Mouse (Mus musculus): ENCODE data around the gene En2. TPM values are rescaled to one million over a fixed set of nuclear protein-coding genes. Genes with fewer than 3 reads are reported as not detected.
A peak's percentile ranks its signal among the peaks of the same experiment; 100 is the strongest.

Gene En2
- polyA plus RNA-seq, 1 experiment from 2014 or later, result 0.84 TPM

DNA sequence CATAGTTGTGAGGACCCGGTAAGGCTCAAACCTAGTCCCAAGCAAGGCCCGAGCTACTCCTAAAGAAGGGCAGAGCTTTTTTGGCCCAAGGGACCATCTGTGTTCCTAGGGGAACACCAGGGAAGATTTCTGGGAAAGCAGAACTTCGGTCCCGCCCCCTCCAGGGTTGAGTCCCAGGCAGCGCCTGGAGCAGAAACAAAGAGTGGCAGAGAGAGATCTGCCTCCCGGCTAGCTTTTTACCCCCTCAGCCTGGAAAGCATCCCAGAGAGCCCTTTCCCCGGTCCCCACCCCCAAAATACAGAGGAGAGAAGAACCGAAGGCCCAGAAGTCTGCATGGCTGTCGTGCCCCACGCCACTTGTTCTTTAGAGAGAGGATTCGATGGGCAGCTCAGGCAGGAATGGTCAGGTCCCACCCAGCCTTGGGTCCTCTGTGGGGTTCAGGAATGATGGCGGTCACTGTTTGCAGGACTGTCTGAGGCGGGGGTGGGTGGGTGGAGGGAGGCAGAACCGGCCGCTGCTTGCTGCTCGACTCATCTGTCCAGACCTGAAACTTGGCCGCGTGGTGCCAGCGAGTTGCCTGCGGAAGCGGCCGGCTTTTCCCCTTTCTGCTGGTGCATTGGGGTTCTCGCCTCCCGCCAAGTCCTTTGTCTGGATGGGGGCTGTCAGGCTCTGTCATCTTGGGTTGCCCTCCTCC lies 9.5 kb downstream of the En2 start:
- H3K9me3 ChIP-seq (replicated peaks), result no peaks in the 10 kb centered on the region
- H3K4me3 ChIP-seq, result peak overlapping the region; percentile 51
- peaks cover 87% of the 10 kb centered on the region for H3K4me1 ChIP-seq
- H3K36me3 ChIP-seq, result peaks cover 21% of the 10 kb centered on the region
- DNase-seq (ENCODE audit: low spot score), result peak; percentile 82
- H3K27me3 ChIP-seq (ENCODE audit: low read depth, poor library complexity, severe bottlenecking), result peaks cover 99% of the 10 kb centered on the region
- under 1% methylated on average over 24 of the region's 24 CpGs for WGBS
- peak overlapping the region; percentile 94 for H3K27ac ChIP-seq (replicated peaks)

DNA sequence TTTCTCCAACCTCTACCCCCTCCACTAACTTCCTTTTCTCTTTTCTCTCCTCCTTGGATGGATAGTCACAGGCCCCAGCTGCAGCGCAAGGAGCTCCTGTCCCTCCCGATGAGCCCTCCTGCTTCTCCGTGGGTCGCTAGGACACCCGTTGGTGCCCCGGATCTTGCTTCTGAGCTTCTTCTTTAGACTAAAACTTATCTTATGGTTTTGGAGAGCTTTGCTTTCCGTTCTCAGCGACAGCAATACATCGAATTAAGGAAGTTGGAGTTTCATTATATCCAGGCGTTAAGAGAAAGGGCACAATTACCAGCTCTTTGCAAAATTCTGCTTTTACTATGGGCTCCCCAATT lies 10.1 kb downstream of the En2 start:
- peaks cover 99% of the 10 kb centered on the region for H3K27me3 ChIP-seq (ENCODE audit: low read depth, poor library complexity, severe bottlenecking)
- WGBS, result under 1% methylated on average over 10 of the region's 10 CpGs
- no peak for DNase-seq (ENCODE audit: low spot score)
- peaks cover 17% of the 10 kb centered on the region for H3K36me3 ChIP-seq
- peak overlapping the region; percentile 51 for H3K4me3 ChIP-seq
- peaks cover 89% of the 10 kb centered on the region for H3K4me1 ChIP-seq
- H3K27ac ChIP-seq (replicated peaks), result peak overlapping the region; percentile 94
- H3K9me3 ChIP-seq (replicated peaks), result no peaks in the 10 kb centered on the region

DNA sequence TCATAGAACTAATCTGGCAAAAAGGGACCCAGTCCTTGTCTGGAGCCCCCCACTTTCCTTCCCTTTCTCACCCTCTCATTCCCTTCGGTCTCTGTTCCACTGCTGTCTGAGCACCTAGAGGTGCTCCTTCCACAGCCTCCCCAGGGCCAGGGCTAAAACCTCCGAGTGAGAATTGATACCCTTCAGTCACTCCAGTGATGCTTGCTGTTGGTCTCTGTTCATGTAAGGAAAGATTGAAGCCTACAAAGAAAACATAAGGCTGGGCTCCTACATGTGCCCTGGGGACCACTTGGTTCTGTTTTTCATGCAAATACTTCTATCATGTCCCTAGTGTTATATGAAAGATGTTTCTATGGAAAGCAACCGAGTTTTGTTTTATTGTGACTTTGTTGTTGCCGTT lies 10.5 kb downstream of the En2 start:
- under 1% methylated on average over 4 of the region's 4 CpGs for WGBS
- H3K9me3 ChIP-seq (replicated peaks), result no peaks in the 10 kb centered on the region
- no peak for DNase-seq (ENCODE audit: low spot score)
- peaks cover 99% of the 10 kb centered on the region for H3K27me3 ChIP-seq (ENCODE audit: low read depth, poor library complexity, severe bottlenecking)
- peak overlapping the region; percentile 51 for H3K4me3 ChIP-seq
- peak overlapping the region; percentile 94 for H3K27ac ChIP-seq (replicated peaks)
- H3K4me1 ChIP-seq, result peaks cover 90% of the 10 kb centered on the region
- H3K36me3 ChIP-seq, result peaks cover 13% of the 10 kb centered on the region

DNA sequence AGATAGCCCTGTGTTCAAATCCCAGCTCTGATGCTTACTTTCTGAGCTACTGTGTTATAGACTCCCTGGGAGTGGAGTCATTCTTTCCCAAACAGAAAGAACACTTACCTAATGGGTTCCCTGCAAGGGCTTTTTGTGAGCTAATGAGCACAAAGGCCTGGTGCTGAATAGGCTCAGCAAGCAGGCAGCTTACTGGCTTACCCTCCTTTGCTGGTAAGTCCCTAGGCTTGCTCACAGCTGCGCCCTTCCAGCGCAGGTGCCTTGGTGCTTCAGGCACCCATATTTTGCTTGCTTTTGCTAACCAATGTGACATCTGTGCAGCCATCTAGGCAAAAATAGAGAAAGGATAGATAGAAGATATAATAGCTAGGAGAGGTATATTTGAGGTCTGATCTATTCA lies 11.1 kb downstream of the En2 start:
- peaks cover 100% of the 10 kb centered on the region for H3K27me3 ChIP-seq (ENCODE audit: low read depth, poor library complexity, severe bottlenecking)
- H3K36me3 ChIP-seq, result peaks cover 11% of the 10 kb centered on the region; the same call in 1 of the 2 replicates
- H3K4me3 ChIP-seq, result peak overlapping the region; percentile 51
- H3K27ac ChIP-seq (replicated peaks), result peak overlapping the region; percentile 94
- no peaks in the 10 kb centered on the region for H3K9me3 ChIP-seq (replicated peaks)
- H3K4me1 ChIP-seq, result peaks cover 93% of the 10 kb centered on the region
- DNase-seq (ENCODE audit: low spot score), result peak; percentile 53
- 3% methylated on average over 2 of the region's 2 CpGs for WGBS

DNA sequence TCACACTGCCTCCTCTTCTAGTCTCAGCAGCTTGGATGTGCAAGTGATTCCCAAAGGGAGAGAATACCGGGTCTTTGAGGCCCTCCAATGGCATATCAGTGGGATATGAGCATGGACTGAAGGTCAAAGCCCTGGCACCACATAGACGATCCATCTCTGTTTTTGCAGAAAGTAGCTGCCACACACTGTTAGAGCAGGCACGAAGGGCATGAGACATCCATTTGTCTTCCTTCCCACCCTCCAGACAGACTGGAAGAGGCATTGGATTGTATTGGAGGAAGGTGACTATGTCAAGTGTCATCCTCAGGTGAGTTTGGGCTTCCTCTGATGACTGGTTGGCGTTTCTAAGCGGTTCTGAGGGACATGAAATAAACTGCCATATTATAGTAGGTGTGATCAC lies 12.8 kb downstream of the En2 start:
- Histone ChIP-seq H3K9me3 (replicated peaks) (no peaks in the 10 kb centered on the region), H3K27me3 (ENCODE audit: low read depth, poor library complexity, severe bottlenecking) (peaks cover 100% of the 10 kb centered on the region), H3K27ac (replicated peaks) (peak overlapping the region; percentile 94), H3K4me1 (peaks cover 81% of the 10 kb centered on the region), H3K36me3 (0 out of 2 replicates have a peak, but pooled peaks cover 3% of the 10 kb centered on the region), H3K4me3 (peak overlapping the region; percentile 36; the same call in 1 of the 2 replicates)
- WGBS, result 19% methylated on average over 5 of the region's 5 CpGs
- no peak for DNase-seq (ENCODE audit: low spot score)

DNA sequence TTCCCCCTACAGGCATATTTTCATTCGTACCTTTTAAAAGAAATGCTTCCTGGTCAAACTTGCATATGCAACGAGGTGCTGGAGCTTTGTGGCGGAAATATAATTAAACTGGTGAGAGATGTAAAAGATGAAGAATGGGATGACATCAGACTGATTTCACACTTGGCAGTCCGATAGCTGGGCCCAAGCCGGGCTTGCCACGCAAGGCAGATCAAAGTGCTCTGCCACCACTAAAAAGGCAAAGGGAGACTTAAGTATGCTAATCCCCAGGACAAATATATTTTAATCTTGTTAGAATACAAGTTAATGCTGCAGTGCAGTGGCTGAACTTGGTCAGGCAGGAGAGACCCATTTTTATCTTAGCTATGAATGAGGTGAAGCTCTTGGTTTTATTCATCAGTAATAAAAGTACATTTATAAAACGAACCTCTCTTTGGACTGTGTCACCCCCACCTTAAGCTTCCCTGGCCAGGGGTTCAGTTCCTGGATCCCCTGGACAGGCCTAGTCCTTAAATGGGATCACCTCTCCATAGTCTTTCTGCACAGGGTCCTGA lies 13.8 kb downstream of the En2 start:
- H3K27ac ChIP-seq (replicated peaks), result peak overlapping the region; percentile 94
- no peaks in the 10 kb centered on the region for H3K36me3 ChIP-seq
- peak; percentile 64 for DNase-seq (ENCODE audit: low spot score)
- no peaks in the 10 kb centered on the region for H3K9me3 ChIP-seq (replicated peaks)
- 7% methylated on average over 7 of the region's 7 CpGs for WGBS
- peaks cover 98% of the 10 kb centered on the region for H3K27me3 ChIP-seq (ENCODE audit: low read depth, poor library complexity, severe bottlenecking)
- H3K4me1 ChIP-seq, result peaks cover 72% of the 10 kb centered on the region
- H3K4me3 ChIP-seq, result peak overlapping the region; percentile 36

DNA sequence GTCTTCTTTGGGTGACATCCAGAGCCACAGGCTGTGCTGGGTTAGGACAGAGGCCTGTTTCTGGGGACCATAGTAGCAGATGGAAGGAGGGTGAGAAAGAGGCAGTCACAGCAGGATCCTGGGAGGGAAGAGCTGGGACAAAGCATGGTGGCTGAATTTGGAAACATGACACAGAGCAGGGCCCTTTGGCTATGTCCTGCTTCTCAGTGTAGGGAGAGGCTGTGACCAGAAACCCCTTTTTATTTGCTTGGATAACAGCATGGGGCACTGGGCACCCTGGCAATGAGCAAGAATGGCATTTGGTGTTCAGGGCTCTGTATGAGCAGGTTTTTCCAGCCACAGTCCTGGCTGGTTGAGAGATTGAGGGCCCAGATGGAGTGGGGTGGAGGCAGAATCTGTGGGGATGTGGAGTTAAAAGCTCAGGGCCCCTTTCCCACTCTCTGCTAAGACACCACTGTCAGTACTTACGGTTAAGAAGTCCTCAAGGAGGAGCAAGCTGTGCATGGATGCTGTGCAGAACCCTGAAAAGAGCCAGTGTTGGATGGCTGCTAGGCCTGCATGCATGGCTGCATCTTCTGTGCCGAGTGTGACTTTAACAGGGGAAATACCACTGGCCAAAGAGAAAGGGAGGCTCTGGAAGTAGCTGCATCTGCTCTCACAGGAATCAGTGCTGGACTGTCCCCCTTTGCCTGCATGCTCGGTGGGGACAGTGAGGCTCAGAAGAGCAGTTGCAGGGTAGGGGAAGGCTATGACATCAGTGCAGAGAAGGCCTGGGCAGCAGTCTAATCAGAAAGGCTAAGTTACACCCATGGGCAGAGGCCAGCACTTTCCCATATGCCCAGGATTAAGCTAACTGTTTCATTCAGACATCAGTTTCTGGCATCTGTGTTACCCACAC lies 26.0 kb downstream of the En2 start:
- H3K36me3 ChIP-seq, result no peaks in the 10 kb centered on the region
- peaks cover 54% of the 10 kb centered on the region for H3K27me3 ChIP-seq (ENCODE audit: low read depth, poor library complexity, severe bottlenecking)
- H3K9me3 ChIP-seq (replicated peaks), result no peaks in the 10 kb centered on the region
- peak overlapping the region; percentile 25; the same call in 1 of the 2 replicates for H3K4me3 ChIP-seq
- H3K4me1 ChIP-seq, result peaks cover 65% of the 10 kb centered on the region
- peak; percentile 39 for DNase-seq (ENCODE audit: low spot score)
- H3K27ac ChIP-seq (replicated peaks), result peak overlapping the region; percentile 82
- WGBS, result 15% methylated on average over 3 of the region's 3 CpGs

DNA sequence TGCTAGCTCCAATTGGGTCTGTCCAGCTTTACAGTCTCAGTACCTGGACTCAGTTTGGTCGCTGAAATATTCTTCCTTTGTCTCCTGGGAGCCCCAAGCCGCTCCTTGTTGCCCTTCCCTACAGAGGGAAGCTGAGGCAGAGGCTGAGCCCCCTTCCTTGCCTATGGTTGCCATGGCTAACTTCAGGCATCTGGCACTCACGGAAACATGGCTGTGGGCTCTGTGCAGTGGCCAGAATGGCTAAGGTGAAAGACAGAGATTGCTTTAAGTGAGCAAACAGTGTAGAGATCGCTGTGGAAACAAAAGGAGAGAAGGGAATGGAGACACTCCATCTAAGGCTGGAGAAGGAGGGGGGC lies 26.6 kb downstream of the En2 start:
- H3K9me3 ChIP-seq (replicated peaks), result no peaks in the 10 kb centered on the region
- H3K4me3 ChIP-seq, result peak overlapping the region; percentile 25
- 0 out of 2 replicates have a peak, but pooled peaks cover under 1% of the 10 kb centered on the region for H3K36me3 ChIP-seq
- WGBS, result 21% methylated on average over 4 of the region's 4 CpGs
- DNase-seq (ENCODE audit: low spot score), result peak; percentile 55
- peak overlapping the region; percentile 82 for H3K27ac ChIP-seq (replicated peaks)
- H3K4me1 ChIP-seq, result peaks cover 67% of the 10 kb centered on the region
- H3K27me3 ChIP-seq (ENCODE audit: low read depth, poor library complexity, severe bottlenecking), result peaks cover 52% of the 10 kb centered on the region

DNA sequence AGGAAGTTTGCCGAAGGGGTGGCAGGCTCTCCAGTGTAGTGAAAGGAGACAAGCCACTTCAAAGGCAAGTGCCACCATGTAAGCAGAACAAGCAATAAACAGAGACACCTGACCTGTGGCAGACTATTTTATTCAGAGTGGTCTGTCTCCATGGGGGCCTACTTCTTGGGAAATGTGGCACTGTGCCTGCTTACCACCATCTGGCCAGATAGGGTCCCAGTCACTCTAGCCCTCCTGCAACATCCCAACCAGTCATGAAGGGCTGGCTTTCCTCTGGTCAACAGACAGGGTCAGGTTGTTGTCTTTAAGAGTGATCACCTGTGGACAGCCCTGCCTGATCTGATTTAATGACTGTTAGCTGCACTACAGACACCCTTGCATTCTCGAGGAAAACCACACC lies 30.0 kb downstream of the En2 start:
- H3K36me3 ChIP-seq, result peaks cover 10% of the 10 kb centered on the region; the same call in 1 of the 2 replicates
- no peak for DNase-seq (ENCODE audit: low spot score)
- H3K27me3 ChIP-seq (ENCODE audit: low read depth, poor library complexity, severe bottlenecking), result peaks cover 71% of the 10 kb centered on the region
- no peak overlapping the region for H3K27ac ChIP-seq (replicated peaks)
- no peak overlapping the region for H3K4me3 ChIP-seq
- 60% methylated on average over 2 of the region's 2 CpGs for WGBS
- no peaks in the 10 kb centered on the region for H3K9me3 ChIP-seq (replicated peaks)
- H3K4me1 ChIP-seq, result peaks cover 88% of the 10 kb centered on the region

DNA sequence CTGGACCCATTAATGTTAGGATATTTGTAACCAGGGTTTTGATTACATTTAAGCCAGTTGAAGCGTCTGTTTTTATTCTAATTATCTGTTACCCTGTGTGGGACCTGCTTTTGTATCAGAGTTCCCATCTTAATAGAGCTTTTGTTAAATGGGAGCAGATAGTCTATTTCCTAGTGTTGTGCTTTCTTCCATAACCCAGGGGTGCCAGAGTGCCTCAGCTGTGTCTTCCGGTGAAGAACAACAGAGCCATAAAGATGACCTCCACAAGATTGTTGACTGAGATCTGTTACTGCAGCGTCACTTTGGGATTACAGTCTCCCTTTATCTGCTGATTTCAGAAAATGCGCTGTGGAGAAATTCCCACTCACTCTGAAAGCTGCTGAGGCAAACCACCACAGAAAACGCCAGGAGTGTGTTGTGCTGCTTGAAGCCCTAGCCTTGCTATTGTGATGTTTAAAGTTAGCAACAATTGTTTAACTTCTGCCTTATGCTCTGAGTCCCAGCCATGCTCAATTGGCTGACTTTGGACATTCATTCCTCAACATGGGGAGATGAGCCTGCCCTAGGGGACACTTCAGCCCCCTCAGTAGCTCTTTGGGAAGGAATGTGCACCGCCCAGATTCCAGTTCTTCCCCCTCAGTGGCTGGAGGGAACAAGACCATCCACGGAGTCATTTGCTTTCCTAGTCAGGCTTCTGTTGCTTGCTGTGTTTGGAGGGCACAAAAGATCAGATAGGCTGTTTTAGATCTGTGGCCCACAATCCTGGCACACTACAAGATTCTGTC lies 33.8 kb downstream of the En2 start:
- H3K27ac ChIP-seq (replicated peaks), result 0 out of 2 replicates have a peak overlapping the region, but pooled peaks have one; percentile 25
- WGBS, result 55% methylated on average over 7 of the region's 7 CpGs
- peaks cover 30% of the 10 kb centered on the region for H3K36me3 ChIP-seq
- peaks cover 83% of the 10 kb centered on the region for H3K27me3 ChIP-seq (ENCODE audit: low read depth, poor library complexity, severe bottlenecking)
- H3K4me1 ChIP-seq, result peaks cover 52% of the 10 kb centered on the region
- no peak for DNase-seq (ENCODE audit: low spot score)
- H3K4me3 ChIP-seq, result no peak overlapping the region
- no peaks in the 10 kb centered on the region for H3K9me3 ChIP-seq (replicated peaks)

DNA sequence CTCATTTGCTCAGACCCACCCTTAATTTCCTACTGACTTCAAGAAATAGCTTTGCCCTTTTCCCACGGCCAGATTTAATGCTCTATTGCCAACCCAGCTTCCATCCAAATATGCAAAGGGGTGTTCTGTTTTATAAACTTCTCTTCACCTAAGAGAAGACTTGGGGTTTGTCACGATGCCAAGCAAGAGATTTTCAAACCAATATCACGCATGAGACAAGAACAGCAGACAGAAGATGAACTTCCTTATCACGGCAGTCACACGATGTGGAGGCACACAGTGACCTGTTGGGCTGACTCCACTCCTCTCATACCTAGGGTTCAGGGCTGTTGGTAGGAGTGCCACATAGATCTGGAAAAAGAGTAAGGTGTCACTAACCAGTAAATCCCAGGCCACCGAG lies 37.6 kb downstream of the En2 start:
- Histone ChIP-seq H3K4me1 (peaks cover 44% of the 10 kb centered on the region), H3K27ac (replicated peaks) (no peak overlapping the region), H3K9me3 (replicated peaks) (no peaks in the 10 kb centered on the region), H3K27me3 (ENCODE audit: low read depth, poor library complexity, severe bottlenecking) (peaks cover 95% of the 10 kb centered on the region), H3K4me3 (no peak overlapping the region), H3K36me3 (peaks cover 30% of the 10 kb centered on the region)
- 81% methylated on average over 6 of the region's 6 CpGs for WGBS
- DNase-seq (ENCODE audit: low spot score), result no peak

DNA sequence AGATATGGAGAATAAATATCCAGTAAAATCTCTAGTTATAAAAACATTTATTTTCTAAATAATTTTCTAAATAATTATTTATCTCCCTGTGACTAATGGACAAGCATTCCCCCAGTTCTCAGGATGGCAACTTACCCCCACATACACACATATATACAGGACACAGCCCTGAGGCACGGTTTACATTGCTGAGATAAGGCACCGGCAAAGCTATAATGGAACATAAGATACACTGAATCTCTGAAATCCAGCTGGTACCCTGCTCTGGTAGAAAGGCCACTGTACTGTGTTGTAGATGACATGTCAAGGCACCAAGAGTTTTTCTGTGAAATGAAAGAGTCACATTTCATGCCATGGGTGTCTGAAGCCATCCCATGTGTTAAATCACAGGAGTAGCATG lies 39.2 kb downstream of the En2 start:
- H3K27ac ChIP-seq (replicated peaks), result no peak overlapping the region
- no peak for DNase-seq (ENCODE audit: low spot score)
- peaks cover 33% of the 10 kb centered on the region; the same call in 1 of the 2 replicates for H3K4me1 ChIP-seq
- H3K27me3 ChIP-seq (ENCODE audit: low read depth, poor library complexity, severe bottlenecking), result peaks cover 97% of the 10 kb centered on the region
- no peaks in the 10 kb centered on the region for H3K9me3 ChIP-seq (replicated peaks)
- 90% methylated on average over 2 of the region's 2 CpGs for WGBS
- peaks cover 30% of the 10 kb centered on the region for H3K36me3 ChIP-seq
- peak overlapping the region; percentile 23; the same call in 1 of the 2 replicates for H3K4me3 ChIP-seq
